Mouse (Mus musculus): ENCODE data around the gene Tent4b.

Gene Tent4b

DNA sequence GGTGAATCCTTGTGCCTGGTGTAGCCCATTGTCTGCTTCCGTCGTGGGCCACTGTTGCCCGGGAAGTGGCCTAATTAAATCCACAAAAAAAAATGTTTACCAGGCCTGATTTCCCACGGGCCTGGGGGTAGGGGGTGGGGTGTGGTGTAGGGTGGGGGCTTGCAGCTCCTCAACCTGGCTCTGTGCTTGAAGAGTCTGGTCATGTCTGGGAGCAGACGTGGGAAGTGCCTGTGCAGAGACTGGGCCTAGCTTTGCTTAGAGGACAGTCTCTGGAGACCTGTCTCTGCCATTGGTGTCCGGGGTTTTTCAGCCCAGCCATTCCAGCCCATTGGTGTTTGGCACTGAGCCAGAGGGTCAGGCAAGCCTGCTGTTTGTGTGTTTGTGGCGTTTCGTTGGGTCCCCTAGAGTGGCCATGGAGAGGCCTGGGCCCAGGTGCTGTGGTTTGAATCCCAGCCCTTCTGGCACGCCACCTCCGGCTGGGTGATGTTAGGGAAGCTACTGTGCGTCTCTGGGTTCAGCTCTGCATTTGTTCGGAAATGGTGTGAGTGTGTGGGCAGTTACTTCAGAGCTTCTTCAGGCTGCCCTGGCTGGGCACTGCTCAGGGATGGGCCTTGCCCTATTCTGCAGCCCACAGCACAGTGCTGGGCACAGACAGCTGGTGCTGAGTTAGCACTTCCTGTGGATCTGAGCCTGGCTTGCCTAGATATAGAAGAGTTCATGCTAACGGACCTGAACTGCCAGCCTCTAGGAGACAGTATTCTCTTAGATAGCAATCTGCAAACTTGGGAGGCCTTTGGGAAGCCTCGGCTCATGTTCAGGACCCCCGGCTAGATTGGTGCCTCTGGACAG lies 102.8 kb downstream of the Tent4b start:
- DNase-seq (ENCODE audit: low read depth, low spot score) = no peak

DNA sequence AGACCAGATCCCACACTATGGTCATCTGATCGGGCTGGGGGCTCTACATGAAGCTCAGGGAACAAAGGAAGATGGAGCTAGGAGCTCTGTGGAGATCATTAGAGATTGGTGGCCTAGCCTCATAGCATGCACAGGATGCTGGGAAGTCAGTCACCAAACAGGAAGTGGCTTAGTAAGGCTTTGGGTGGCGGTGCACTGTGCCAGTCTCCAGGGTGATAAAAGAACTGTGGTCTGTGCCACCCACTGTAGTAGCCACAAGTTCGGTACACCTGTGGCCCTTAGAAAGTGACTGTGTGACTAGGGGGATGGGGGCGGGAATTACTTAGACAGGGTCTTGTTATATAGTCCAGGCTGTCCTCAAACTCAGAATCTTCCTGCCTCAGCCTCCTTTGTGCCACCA lies 106.8 kb downstream of the Tent4b start:
- DNase-seq (ENCODE audit: low read depth, low spot score) = no peak

DNA sequence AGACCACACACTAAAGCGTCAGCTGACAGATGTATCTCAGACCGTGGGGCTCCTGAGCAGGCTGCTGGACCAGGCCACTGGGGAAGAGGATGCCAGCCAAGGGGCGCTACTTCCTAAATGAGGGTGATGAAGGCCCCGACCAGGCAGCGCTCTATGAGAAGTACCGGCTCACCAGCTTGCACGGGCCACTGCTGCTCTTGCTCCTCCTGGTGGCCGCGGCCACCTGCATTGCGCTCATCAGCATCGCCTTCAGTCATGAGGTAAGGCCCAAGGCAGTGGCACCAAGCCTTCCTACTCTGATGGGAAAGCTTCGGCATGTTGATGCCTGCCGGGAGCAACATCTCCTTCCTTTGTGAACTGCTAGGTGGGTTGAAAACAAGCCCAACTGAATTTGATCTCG lies 107.5 kb downstream of the Tent4b start:
- DNase-seq (ENCODE audit: low read depth, low spot score) = no peak

GRCm38 (mm10) chr8:88307736-88308135 lies 108.7 kb downstream of the Tent4b start:
- no peak for DNase-seq (ENCODE audit: low read depth, low spot score)
